Comparison of ENCODE assay signal across 13 mouse cellular contexts in the genomic region with DNA sequence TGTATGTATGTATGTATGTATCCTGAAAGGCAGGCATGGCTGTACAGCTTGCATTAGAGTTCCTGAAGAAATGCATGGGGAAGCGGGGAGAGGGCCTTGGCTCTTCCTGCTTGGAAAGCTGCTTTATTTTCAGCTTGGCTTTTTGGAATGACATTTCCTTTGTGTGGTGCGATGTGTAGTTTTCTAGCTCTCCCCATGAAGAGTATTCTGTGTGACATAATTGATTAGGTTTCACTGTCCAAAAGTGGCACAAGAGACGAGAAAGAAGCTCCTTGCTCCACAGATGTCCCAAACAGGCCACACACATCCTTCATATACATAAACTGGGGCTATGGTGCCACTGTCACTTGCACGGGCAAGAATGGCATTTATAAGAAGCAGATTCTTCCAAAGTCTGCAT.
DNase-seq lines count a peak whose midpoint lies in the region; ATAC-seq and TF ChIP-seq lines count a peak whose summit lies in the region.
"Had no signal": no experiment of that assay in that cellular context is flagged by ENCODE, and none has a peak within 500 bp of the region (broad histone marks: within the 10 kb centered on the region; RNA-seq: fewer than 3 reads in every experiment).

No protein-coding gene starts in this region.

- 74% methylated on average over 4 of the region's 4 CpGs for WGBS in heart, embryonic 11.5 days (ENCODE audit: insufficient replicate concordance)
- WGBS in lung, embryonic 14.5 days = 63% methylated on average over 4 of the region's 4 CpGs
- WGBS in forebrain, embryonic 16.5 days = 41% methylated on average over 4 of the region's 4 CpGs

- no peak for DNase-seq in heart, postnatal 10 days
- no peak for DNase-seq in lung, embryonic 14.5 days
- no peak for DNase-seq in lung, adult 18-20 months
- no peak for DNase-seq in B cell, adult 2 months
- DNase-seq in urinary bladder, adult 18-20 months (ENCODE audit: low spot score in 2 of 2) = no peak
- DNase-seq: adrenal gland, adult 8-10 months; cerebellum, adult 11-12 months; gastrocnemius, postnatal 10 days; retina, postnatal 1 day had no signal

- no peak for TF ChIP-seq CTCF in lung, embryonic 14.5 days (IDR thresholded peaks at IDR 0.05; ENCODE audit: low read depth)

- intact Hi-C loops in heart, postnatal 10 days (cut with DNase I) = no loop called here

- no peaks in the 10 kb centered on the region for H3K36me3 ChIP-seq in heart, embryonic 11.5 days (ENCODE audit: control insufficient read depth, insufficient read depth, low read length)
- H3K36me3 ChIP-seq in lung, embryonic 14.5 days (ENCODE audit: insufficient read depth) = no peaks in the 10 kb centered on the region
- H3K36me3 ChIP-seq in forebrain, embryonic 16.5 days (ENCODE audit: control insufficient read depth, insufficient read depth) = no peaks in the 10 kb centered on the region
- H3K36me3 ChIP-seq in myocyte (ENCODE audit: control insufficient read depth, insufficient read depth) = no peaks in the 10 kb centered on the region

- no peaks in the 10 kb centered on the region for H3K27me3 ChIP-seq in heart, embryonic 11.5 days (ENCODE audit: control insufficient read depth, insufficient read depth, low read length)
- H3K27me3 ChIP-seq in lung, embryonic 14.5 days (ENCODE audit: insufficient read depth, low read length) = no peaks in the 10 kb centered on the region
- no peaks in the 10 kb centered on the region for H3K27me3 ChIP-seq in forebrain, embryonic 16.5 days (replicated peaks; ENCODE audit: control insufficient read depth, insufficient read depth, low read length)
- no peaks in the 10 kb centered on the region for H3K27me3 ChIP-seq in myocyte (ENCODE audit: control insufficient read depth, insufficient read depth, insufficient read length)

- peaks cover 23% of the 10 kb centered on the region for H3K4me1 ChIP-seq in heart, embryonic 11.5 days (ENCODE audit: control insufficient read depth, insufficient read depth, low read length)
- peaks cover 13% of the 10 kb centered on the region for H3K4me1 ChIP-seq in lung, embryonic 14.5 days (ENCODE audit: insufficient read depth)
- H3K4me1 ChIP-seq in forebrain, embryonic 16.5 days (replicated peaks; ENCODE audit: control insufficient read depth, insufficient read depth, low read length) = peaks cover 27% of the 10 kb centered on the region

- no peaks in the 10 kb centered on the region for H3K79me2 ChIP-seq in myocyte (ENCODE audit: control insufficient read depth, insufficient read depth)

- TF ChIP-seq POLR2A in myocyte (IDR thresholded peaks at IDR 0.05; ENCODE audit: insufficient read length, low read depth) = no peak

- H3K9me3 ChIP-seq in heart, embryonic 11.5 days (replicated peaks; ENCODE audit: control insufficient read depth, low read length) = no peaks in the 10 kb centered on the region
- H3K9me3 ChIP-seq in lung, embryonic 14.5 days (ENCODE audit: low read depth, low read length) = no peaks in the 10 kb centered on the region
- H3K9me3 ChIP-seq in forebrain, embryonic 16.5 days (ENCODE audit: control insufficient read depth, low read length) = no peaks in the 10 kb centered on the region

- H3K4me2 ChIP-seq in heart, embryonic 11.5 days = peak overlapping the region; percentile 70
- peak overlapping the region; percentile 60; the same call in 1 of the 2 replicates for H3K4me2 ChIP-seq in lung, embryonic 14.5 days
- H3K4me2 ChIP-seq in forebrain, embryonic 16.5 days (ENCODE audit: low read length) = peak overlapping the region; percentile 62
- peak overlapping the region; percentile 79 for H3K4me2 ChIP-seq in myocyte (ENCODE audit: low read depth)

- H3K9ac ChIP-seq in heart, embryonic 11.5 days (ENCODE audit: low read depth, low read length) = no peak overlapping the region; the same call in 1 of the 2 replicates
- H3K9ac ChIP-seq in lung, embryonic 14.5 days = peak overlapping the region; percentile 6; the same call in 1 of the 2 replicates
- H3K9ac ChIP-seq in forebrain, embryonic 16.5 days (replicated peaks; ENCODE audit: low read depth, low read length) = peak overlapping the region; percentile 38; the same call in 1 of the 2 replicates

- H3K4me3 ChIP-seq in heart, embryonic 11.5 days (ENCODE audit: low read depth, low read length) = no peak overlapping the region
- no peak overlapping the region for H3K4me3 ChIP-seq in lung, embryonic 14.5 days (ENCODE audit: low read depth, low read length)
- no peak overlapping the region for H3K4me3 ChIP-seq in forebrain, embryonic 16.5 days (replicated peaks; ENCODE audit: low read length)
- H3K4me3 ChIP-seq in myocyte = no peak overlapping the region

- ATAC-seq in heart, embryonic 11.5 days (replicated peaks; ENCODE audit: insufficient number of reproducible peaks, low FRiP score, low TSS enrichment) = no peak
- no peak for ATAC-seq in lung, embryonic 14.5 days (ENCODE audit: insufficient read depth)
- no peak for ATAC-seq in forebrain, embryonic 16.5 days

- no peak overlapping the region for H3ac ChIP-seq in myocyte (ENCODE audit: control insufficient read depth, insufficient read length)

- H3K27ac ChIP-seq in heart, embryonic 11.5 days (ENCODE audit: low read depth, low read length) = no peak overlapping the region
- H3K27ac ChIP-seq in lung, embryonic 14.5 days (ENCODE audit: low read depth) = no peak overlapping the region
- no peak overlapping the region for H3K27ac ChIP-seq in forebrain, embryonic 16.5 days (ENCODE audit: low read length)
- H3K27ac ChIP-seq: kidney, postnatal 0 days had no signal

TF ChIP-seq in myocyte, 11 proteins besides CTCF, POLR2A, EP300 and RAD21:
- TF ChIP-seq POLR2AphosphoS2 (IDR thresholded peaks at IDR 0.05; ENCODE audit: insufficient read length, low read depth) (no peak), E2F4 (IDR thresholded peaks at IDR 0.05; ENCODE audit: insufficient read depth) (no peak), SRF (IDR thresholded peaks at IDR 0.05; ENCODE audit: control insufficient read depth, insufficient read length, low read depth) (no peak), MYOD1 (IDR thresholded peaks at IDR 0.05; ENCODE audit: control insufficient read depth in 1 of 3, insufficient read length in 2 of 3, low read depth in 2 of 3) (no peak), MYOG (IDR thresholded peaks at IDR 0.05; ENCODE audit: control insufficient read depth in 1 of 3, insufficient read depth in 1 of 3, insufficient read length in 2 of 3, low read depth in 2 of 3) (no peak), USF1 (IDR thresholded peaks at IDR 0.05; ENCODE audit: low read depth) (no peak), MAX (IDR thresholded peaks at IDR 0.05; ENCODE audit: low read depth) (no peak), TCF12 (IDR thresholded peaks at IDR 0.05; ENCODE audit: insufficient read depth, poor library complexity, severe bottlenecking) (no peak), CEBPB (IDR thresholded peaks at IDR 0.05; ENCODE audit: insufficient read depth, poor library complexity, severe bottlenecking) (no peak), TCF3 (IDR thresholded peaks at IDR 0.05; ENCODE audit: insufficient read length, low read depth) (no peak), REST (IDR thresholded peaks at IDR 0.05; ENCODE audit: insufficient read depth, insufficient read length) (no peak)
